Mouse (Mus musculus): Measurements from ENCODE around the gene Rfxank.

DNA sequence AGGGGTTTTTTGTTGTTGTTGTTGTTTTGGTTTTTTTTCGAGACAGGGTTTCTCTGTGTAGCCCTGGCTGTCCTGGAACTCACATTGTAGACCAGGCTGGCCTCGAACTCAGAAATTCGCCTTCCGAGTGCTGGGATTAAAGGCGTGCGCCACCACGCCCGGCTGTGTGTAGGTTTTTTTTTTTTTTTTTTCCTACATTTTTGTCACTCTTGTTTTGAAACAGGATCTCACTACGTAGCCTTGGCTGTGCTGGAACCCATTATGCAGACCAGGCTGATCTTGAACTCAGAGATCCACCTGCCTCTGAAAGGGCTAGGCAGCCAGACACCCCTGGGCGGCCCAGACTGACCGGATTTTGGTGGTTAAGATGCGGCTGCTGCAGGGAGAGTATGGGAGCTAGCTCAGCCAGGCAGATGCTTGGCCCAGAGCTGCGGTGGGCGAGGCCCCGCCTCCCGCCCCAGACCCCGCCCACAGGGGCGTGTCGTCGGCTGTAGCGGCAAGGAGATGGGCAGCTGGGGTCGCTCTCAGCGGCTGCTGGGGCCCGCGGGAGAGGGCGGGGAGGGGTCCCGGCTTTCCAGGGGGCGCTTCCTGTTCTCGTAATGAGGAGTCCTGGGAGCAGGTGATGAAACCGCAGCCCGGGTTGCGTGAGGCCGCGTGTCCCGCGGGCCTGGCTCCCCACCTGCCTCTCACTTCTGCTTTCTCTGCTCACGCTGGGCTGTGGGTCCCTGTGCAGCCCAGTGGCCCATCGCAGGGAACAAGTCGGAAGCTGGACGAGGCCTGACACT, 19.3 kb upstream of the Rfxank start:
- no peak for TF ChIP-seq POLR2A (IDR thresholded peaks at IDR 0.05; ENCODE audit: low read depth, low read length)
- TF ChIP-seq CTCF (IDR thresholded peaks at IDR 0.05; ENCODE audit: borderline replicate concordance, insufficient read depth, low read length), result no peak

All from embryonic fibroblast, embryonic 13.5 days (primary cell).